Mouse (Mus musculus) stomach, postnatal 0 days (tissue): ENCODE data around the gene Gab3.
"Not testable (repeated sequence)": the region's sequence is repeated elsewhere in the genome, so short reads cannot be mapped to it uniquely, and the experiment has no call there.

Experiments used
- CTCF ChIP-seq: IDR thresholded peaks from 2 replicates; pipeline ENCODE4 v1.5.1; 2016; ENCODE audit warnings: antibody characterized with exemption, low read depth, mild to moderate bottlenecking, moderate library complexity
- EP300 ChIP-seq: optimal IDR thresholded peaks from 2 replicates; pipeline ENCODE3; 2016; ENCODE audit warnings: antibody characterized with exemption

DNA sequence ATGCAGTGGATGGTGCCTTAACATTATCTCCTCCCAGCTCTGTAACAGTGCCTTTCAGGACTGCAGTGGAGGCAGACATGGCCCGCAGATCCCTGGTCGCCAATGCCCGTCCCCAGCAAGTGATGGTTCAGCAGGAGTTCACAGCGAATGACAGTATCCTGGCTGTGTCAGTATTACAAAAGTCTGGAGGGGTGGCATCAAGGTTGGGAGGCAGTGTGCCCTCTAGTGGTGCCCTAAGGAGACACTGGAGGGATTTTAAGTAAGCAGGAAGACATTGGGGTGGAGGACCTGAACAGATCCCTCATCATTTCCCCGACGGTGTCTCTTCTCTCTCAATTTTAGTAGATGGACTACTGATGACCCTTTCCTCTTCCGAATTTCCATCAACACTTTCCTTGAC, 126.1 kb downstream of the Gab3 start:
- peak; percentile 35 for TF ChIP-seq CTCF
- TF ChIP-seq EP300, result not testable (repeated sequence)
